Comparison of ENCODE assay signal across 7 mouse cellular contexts in genomic region chr1:125533180-125533912, GRCm38 (mm10). TPM values are rescaled to one million over a fixed set of nuclear protein-coding genes. Genes with fewer than 3 reads are reported as not detected.
DNase-seq lines count a peak whose midpoint lies in the region; ATAC-seq and TF ChIP-seq lines count a peak whose summit lies in the region.
"Not testable (repeated sequence)": the region's sequence is repeated elsewhere in the genome, so short reads cannot be mapped to it uniquely, and the experiment has no call there.

No protein-coding gene starts in this region.

- not testable (repeated sequence) for H3K36me3 ChIP-seq in ES-E14 (ENCODE audit: control insufficient read depth, insufficient read depth, low read length, poor library complexity, severe bottlenecking); kidney, adult 2 months (ENCODE audit: control insufficient read depth, insufficient read depth, low read length); kidney, postnatal 0 days (ENCODE audit: insufficient read depth, low read length); limb, embryonic 13.5 days; lung, embryonic 15.5 days; stomach, embryonic 16.5 days (ENCODE audit: control insufficient read depth, insufficient read depth, low read length)

- peaks cover 14 to 16% of the 10 kb centered on the region in 2 experiments for H3K4me1 ChIP-seq in ES-E14 (ENCODE audit: control insufficient read depth in 2 of 2, insufficient read depth in 2 of 2, low read length in 2 of 2, poor library complexity in 1 of 2)
- peaks cover 12% of the 10 kb centered on the region; the same call in 1 of the 2 replicates for H3K4me1 ChIP-seq in kidney, adult 2 months (ENCODE audit: control insufficient read depth, insufficient read depth, low read length)
- not testable (repeated sequence) for H3K4me1 ChIP-seq in kidney, postnatal 0 days (replicated peaks; ENCODE audit: insufficient read depth, low read length); limb, embryonic 13.5 days; lung, embryonic 15.5 days; stomach, embryonic 16.5 days (ENCODE audit: control insufficient read depth, insufficient read depth, low read length)

- H3K9ac ChIP-seq in ES-E14 (ENCODE audit: insufficient read depth, low read depth, low read length, poor library complexity, severe bottlenecking); kidney, postnatal 0 days (ENCODE audit: low read depth, low read length); limb, embryonic 13.5 days; lung, embryonic 15.5 days; stomach, embryonic 16.5 days (ENCODE audit: low read length): not testable (repeated sequence)

- peak overlapping the region; percentile 81; the same call in 1 of the 2 replicates for H3K27ac ChIP-seq in ES-E14 (ENCODE audit: insufficient read depth, low read depth, low read length, poor library complexity, severe bottlenecking)
- H3K27ac ChIP-seq in kidney, adult 2 months (ENCODE audit: insufficient read depth, low read depth, low read length), result peak overlapping the region; percentile 85
- peak overlapping the region; percentile 70 for H3K27ac ChIP-seq in kidney, postnatal 0 days
- H3K27ac ChIP-seq in limb, embryonic 13.5 days, result not testable (repeated sequence)
- H3K27ac ChIP-seq in lung, embryonic 15.5 days, result peak overlapping the region; percentile 41; the same call in 1 of the 2 replicates
- H3K27ac ChIP-seq in stomach, embryonic 16.5 days (ENCODE audit: low read length), result peak overlapping the region; percentile 29; the same call in 1 of the 2 replicates

- DNase-seq in ES-E14 (ENCODE audit: low read depth, low spot score), result peak; percentile 41
- DNase-seq in heart, adult 11 months, result peak; percentile 10
- peak; percentile 83 for DNase-seq in kidney, adult 2 months
- DNase-seq in kidney, postnatal 0 days (ENCODE audit: low spot score), result peak; percentile 44

- not testable (repeated sequence) for H3K4me3 ChIP-seq in ES-E14 (ENCODE audit: insufficient read depth in 1 of 2, low read depth in 1 of 2, low read length in 2 of 2, poor library complexity in 1 of 2, severe bottlenecking in 1 of 2); kidney, adult 2 months (ENCODE audit: insufficient read depth, low read depth, low read length); kidney, postnatal 0 days (replicated peaks; ENCODE audit: low read depth, low read length); limb, embryonic 13.5 days; lung, embryonic 15.5 days; stomach, embryonic 16.5 days (replicated peaks; ENCODE audit: low read length)

- whole genome bisulfite sequencing in kidney, adult 2 months, result 31% methylated on average over 10 of the region's 10 CpGs
- WGBS in kidney, postnatal 0 days, result 68% methylated on average over 10 of the region's 10 CpGs
- WGBS in limb, embryonic 13.5 days, result 59% methylated on average over 10 of the region's 10 CpGs
- WGBS in lung, embryonic 15.5 days, result 64% methylated on average over 10 of the region's 10 CpGs
- 63% methylated on average over 10 of the region's 10 CpGs for WGBS in stomach, embryonic 16.5 days

- H3K9me3 ChIP-seq in ES-E14 (ENCODE audit: control insufficient read depth, insufficient read depth, low read depth, low read length); kidney, postnatal 0 days (replicated peaks; ENCODE audit: low read length); limb, embryonic 13.5 days; lung, embryonic 15.5 days; stomach, embryonic 16.5 days (replicated peaks; ENCODE audit: control insufficient read depth, low read length): not testable (repeated sequence)

- TF ChIP-seq CTCF in kidney, adult 2 months (conservative IDR thresholded peaks at IDR 0.05; ENCODE audit: insufficient read depth, insufficient read length, low read depth, low read length); kidney, postnatal 0 days (IDR thresholded peaks at IDR 0.05; ENCODE audit: low read depth): not testable (repeated sequence)

- not testable (repeated sequence) for H3K4me2 ChIP-seq in kidney, postnatal 0 days (ENCODE audit: low read length); limb, embryonic 13.5 days (replicated peaks); lung, embryonic 15.5 days; stomach, embryonic 16.5 days (ENCODE audit: low read depth, low read length)

- peak; percentile 73; the same call in 1 of the 2 replicates for ATAC-seq in kidney, postnatal 0 days (replicated peaks; ENCODE audit: low FRiP score, low read depth)
- peak; percentile 55; the same call in 1 of the 2 replicates for ATAC-seq in limb, embryonic 13.5 days (ENCODE audit: low FRiP score, low read depth)
- ATAC-seq in lung, embryonic 15.5 days (ENCODE audit: borderline replicate concordance, extremely low read depth, low FRiP score, low TSS enrichment), result not testable (repeated sequence)
- ATAC-seq in stomach, embryonic 16.5 days (ENCODE audit: insufficient read depth, low FRiP score), result peak; percentile 60; the same call in 1 of the 2 replicates

- not testable (repeated sequence) for H3K27me3 ChIP-seq in kidney, adult 2 months (replicated peaks; ENCODE audit: control insufficient read depth, insufficient read depth, low read length); kidney, postnatal 0 days (ENCODE audit: insufficient read depth, low read length); limb, embryonic 13.5 days; lung, embryonic 15.5 days; stomach, embryonic 16.5 days (ENCODE audit: control insufficient read depth, insufficient read depth, low read length)

- in situ Hi-C loops in ES-E14 (cut with MboI; ENCODE audit: low sequenced_read_pairs in 2 of 2, unreplicated experiment in 2 of 2), result not testable (repeated sequence)

- TF ChIP-seq POLR2A in kidney, adult 2 months (IDR thresholded peaks at IDR 0.05; ENCODE audit: low read depth, low read length), result not testable (repeated sequence)

TF ChIP-seq in ES-E14, 5 proteins besides CTCF, POLR2A, EP300 and RAD21:
- TF ChIP-seq CHD2 (IDR thresholded peaks at IDR 0.05; ENCODE audit: low read depth, low read length), result 0 out of 2 replicates have a peak, but pooled peaks have one; percentile 47

RNA-seq across cellular contexts. Expression of gene Slc35f5, which starts 27.0 kb away (rescaled TPM):
- total RNA-seq in ES-E14 (2012; rRNA removed), result 22.2 and 27.1 TPM in 2 replicates
- 32.0 and 36.3 TPM in 2 replicates for polyA plus RNA-seq in kidney, adult 2 months (2012; rRNA removed)
- polyA plus RNA-seq in kidney, postnatal 0 days (2015; fragmentation: Nextera tagmentation; extraction: Ambion mirVana), result 69.5 and 73.6 TPM in 2 replicates
- polyA plus RNA-seq in limb, embryonic 13.5 days (2015; fragmentation: Nextera tagmentation; extraction: Ambion mirVana), result 55.0 and 56.0 TPM in 2 replicates
- 49.1 and 53.0 TPM in 2 replicates for polyA plus RNA-seq in lung, embryonic 15.5 days (2015; fragmentation: Nextera tagmentation; extraction: Ambion mirVana)
- polyA plus RNA-seq in stomach, embryonic 16.5 days (2015; fragmentation: Nextera tagmentation; extraction: Ambion mirVana), result 69.2 and 71.5 TPM in 2 replicates

Comparison
In these comparisons a context has a peak if more than half of its experiments do, and no peak if none do; other contexts are left out.
1. DNase-seq: peak in every context shown above with its lines; median percentile 83 in kidney, adult 2 months; 44 in kidney, postnatal 0 days; 41 in ES-E14; 10 in heart, adult 11 months.